ENCODE assay signal across 8 mouse cellular contexts in the genomic region with DNA sequence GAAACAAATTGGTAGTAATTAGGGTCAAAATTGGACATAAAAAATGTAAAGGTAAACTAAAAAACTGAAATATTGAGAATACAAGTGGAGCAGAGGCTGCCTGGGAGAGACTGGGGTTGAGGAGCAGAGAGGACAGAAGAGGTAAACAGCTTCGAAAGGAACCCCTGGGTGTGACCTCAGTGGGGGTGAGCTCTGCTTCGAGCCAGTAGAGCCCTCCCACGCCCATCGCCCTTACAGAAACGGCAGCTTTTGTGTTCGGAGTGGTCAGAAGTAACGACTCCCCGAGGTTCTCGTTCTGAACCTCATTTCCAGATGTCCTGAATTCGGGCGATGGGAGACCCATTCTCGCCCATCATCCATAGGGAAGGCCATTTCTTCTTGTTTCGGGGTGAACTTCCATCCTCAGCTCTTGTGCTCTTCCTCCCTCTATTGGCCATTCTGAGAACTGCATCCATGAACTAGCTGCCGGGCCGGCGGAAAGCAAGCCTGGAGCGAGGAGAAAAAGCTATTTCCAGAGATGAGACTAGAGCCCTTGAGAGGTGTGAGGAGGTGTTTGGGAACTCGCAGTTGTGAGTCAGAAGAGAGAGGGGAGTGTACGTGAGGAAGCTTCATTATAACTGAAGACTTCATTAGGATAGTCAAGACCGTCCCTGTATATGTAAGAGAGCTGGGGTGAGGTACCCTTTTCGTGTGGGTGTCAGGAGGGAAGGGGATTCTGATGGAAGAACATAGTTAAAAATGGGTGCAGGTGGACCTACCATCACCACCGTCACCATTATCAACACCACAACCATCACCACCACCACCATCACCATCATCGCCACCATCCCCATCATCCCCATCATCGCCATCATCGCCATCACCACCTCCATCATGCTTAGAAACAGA. TPM values are rescaled to one million over a fixed set of nuclear protein-coding genes. Genes with fewer than 3 reads are reported as not detected.
DNase-seq lines count a peak whose midpoint lies in the region; ATAC-seq and TF ChIP-seq lines count a peak whose summit lies in the region.

No protein-coding gene starts in this region.

- H3K9me3 ChIP-seq in MEL (replicated peaks; ENCODE audit: insufficient read depth, low read length), result no peaks in the 10 kb centered on the region
- H3K9me3 ChIP-seq in forebrain, embryonic 14.5 days (replicated peaks; ENCODE audit: control insufficient read depth, low read length), result no peaks in the 10 kb centered on the region
- H3K9me3 ChIP-seq in liver, embryonic 16.5 days (replicated peaks; ENCODE audit: control insufficient read depth, low read length), result no peaks in the 10 kb centered on the region
- no peaks in the 10 kb centered on the region for H3K9me3 ChIP-seq in neural tube, embryonic 13.5 days

- peaks cover 0 to 9% of the 10 kb centered on the region in 2 experiments; a peak in 2 of 4 replicates for H3K36me3 ChIP-seq in MEL (ENCODE audit: control insufficient read depth in 1 of 2, insufficient read depth in 2 of 2, low read length in 2 of 2)
- no peaks in the 10 kb centered on the region for H3K36me3 ChIP-seq in forebrain, embryonic 14.5 days (ENCODE audit: control insufficient read depth, insufficient read depth, low read length)
- no peaks in the 10 kb centered on the region for H3K36me3 ChIP-seq in liver, embryonic 16.5 days (ENCODE audit: control insufficient read depth, insufficient read depth)
- H3K36me3 ChIP-seq in neural tube, embryonic 13.5 days, result no peaks in the 10 kb centered on the region

- DNase-seq in MEL (ENCODE audit: low read depth, low spot score), result peak; percentile 88
- DNase-seq in cerebellum, adult 11-12 months, result peak; percentile 28
- peak; percentile 88 for DNase-seq in forebrain, embryonic 14.5 days (ENCODE audit: low spot score)
- peak; percentile 61 to 65 for DNase-seq in heart, postnatal 36 days
- peak; percentile 91 for DNase-seq in layer of hippocampus, adult 11-12 months (ENCODE audit: low spot score)
- peak; percentile 59 for DNase-seq in testis, postnatal 14 days (ENCODE audit: low spot score)

- TF ChIP-seq POLR2A in MEL (IDR thresholded peaks at IDR 0.05; ENCODE audit: control insufficient read depth in 1 of 2, insufficient read depth in 1 of 2, low read depth in 1 of 2, low read length in 2 of 2, poor library complexity in 1 of 2), result no peak; a peak in 1 of 4 replicates

- no peak for TF ChIP-seq EP300 in MEL (IDR thresholded peaks at IDR 0.05; ENCODE audit: low read depth in 1 of 2, low read length in 2 of 2)

- H3K9ac ChIP-seq in MEL (ENCODE audit: control insufficient read depth, low read depth, low read length, poor library complexity, severe bottlenecking), result peak overlapping the region; percentile 64
- peak overlapping the region; percentile 48; the same call in 1 of the 2 replicates for H3K9ac ChIP-seq in forebrain, embryonic 14.5 days (ENCODE audit: low read length)
- H3K9ac ChIP-seq in liver, embryonic 16.5 days (ENCODE audit: low read depth, low read length), result 0 out of 2 replicates have a peak overlapping the region, but pooled peaks have one; percentile 28
- peak overlapping the region; percentile 67 for H3K9ac ChIP-seq in neural tube, embryonic 13.5 days

- peak overlapping the region; percentile 77 to 81 for H3K4me3 ChIP-seq in MEL (ENCODE audit: control insufficient read depth in 1 of 2, insufficient read depth in 1 of 2, low read depth in 2 of 2, low read length in 2 of 2)
- peak overlapping the region; percentile 30 for H3K4me3 ChIP-seq in forebrain, embryonic 14.5 days (ENCODE audit: low read depth, low read length)
- peak overlapping the region; percentile 43 for H3K4me3 ChIP-seq in liver, embryonic 16.5 days (ENCODE audit: low read depth, low read length)
- H3K4me3 ChIP-seq in neural tube, embryonic 13.5 days, result peak overlapping the region; percentile 41

- peak overlapping the region; percentile 59 for H3K4me2 ChIP-seq in forebrain, embryonic 14.5 days (ENCODE audit: low read length)
- peak overlapping the region; percentile 61 for H3K4me2 ChIP-seq in liver, embryonic 16.5 days (ENCODE audit: low read depth, low read length)
- peak overlapping the region; percentile 68 for H3K4me2 ChIP-seq in neural tube, embryonic 13.5 days

- peak; percentile 47 for TF ChIP-seq RAD21 in MEL (IDR thresholded peaks at IDR 0.05; ENCODE audit: low read depth, low read length)

- peaks cover 0 to 26% of the 10 kb centered on the region in 2 experiments; a peak in 2 of 4 replicates for H3K4me1 ChIP-seq in MEL (ENCODE audit: control insufficient read depth in 1 of 2, insufficient read depth in 2 of 2, low read length in 2 of 2)
- no peaks in the 10 kb centered on the region for H3K4me1 ChIP-seq in forebrain, embryonic 14.5 days (ENCODE audit: control insufficient read depth, insufficient read depth, low read length)
- no peaks in the 10 kb centered on the region for H3K4me1 ChIP-seq in liver, embryonic 16.5 days (ENCODE audit: control insufficient read depth, low read depth, low read length)
- no peaks in the 10 kb centered on the region for H3K4me1 ChIP-seq in neural tube, embryonic 13.5 days (replicated peaks)

- WGBS in forebrain, embryonic 14.5 days, result 24% methylated on average over 25 of the region's 25 CpGs
- WGBS in liver, embryonic 16.5 days (ENCODE audit: insufficient replicate concordance), result 24% methylated on average over 25 of the region's 25 CpGs
- WGBS in neural tube, embryonic 13.5 days, result 25% methylated on average over 25 of the region's 25 CpGs

- peak; percentile 49 to 73 (median 64) for TF ChIP-seq CTCF in MEL (IDR thresholded peaks at IDR 0.05 in 2 of 3, conservative IDR thresholded peaks at IDR 0.05 in 1 of 3; ENCODE audit: control insufficient read depth in 1 of 3, insufficient read depth in 1 of 3, low read depth in 2 of 3, low read length in 3 of 3, poor library complexity in 1 of 3, severe bottlenecking in 1 of 3)

- H3K27me3 ChIP-seq in MEL (ENCODE audit: control insufficient read depth in 1 of 2, insufficient read depth in 2 of 2, low read length in 2 of 2), result no peaks in the 10 kb centered on the region
- H3K27me3 ChIP-seq in forebrain, embryonic 14.5 days (replicated peaks; ENCODE audit: control insufficient read depth, insufficient read depth, low read length), result no peaks in the 10 kb centered on the region
- H3K27me3 ChIP-seq in liver, embryonic 16.5 days (ENCODE audit: control insufficient read depth, insufficient read depth, low read depth, low read length), result no peaks in the 10 kb centered on the region
- H3K27me3 ChIP-seq in neural tube, embryonic 13.5 days, result no peaks in the 10 kb centered on the region

- intact Hi-C loops in heart, postnatal 36 days (cut with DNase I), result loop anchor here (2.0 to 5.0 kb wide), 2 partner anchors 87 to 386 kb away; no protein-coding TSS in a partner anchor

- peak overlapping the region; percentile 53 for H3K27ac ChIP-seq in MEL (ENCODE audit: control insufficient read depth, low read depth, low read length)
- no peak overlapping the region for H3K27ac ChIP-seq in forebrain, embryonic 14.5 days (ENCODE audit: low read depth, low read length)
- no peak overlapping the region for H3K27ac ChIP-seq in liver, embryonic 16.5 days (ENCODE audit: low read length)
- no peak overlapping the region for H3K27ac ChIP-seq in neural tube, embryonic 13.5 days (replicated peaks)

- H3K79me2 ChIP-seq in MEL (ENCODE audit: control insufficient read depth, insufficient read depth, low read length, poor library complexity), result peaks cover 6% of the 10 kb centered on the region; the same call in 1 of the 2 replicates

- ATAC-seq in forebrain, embryonic 14.5 days, result peak; percentile 87
- ATAC-seq in liver, embryonic 16.5 days (ENCODE audit: low read depth), result no peak; the same call in 1 of the 2 replicates
- peak; percentile 74 for ATAC-seq in neural tube, embryonic 13.5 days (ENCODE audit: low read depth)

TF ChIP-seq in MEL, 35 proteins besides CTCF, POLR2A, EP300 and RAD21:
- TF ChIP-seq RCOR1 (IDR thresholded peaks at IDR 0.05; ENCODE audit: low read depth, low read length) (no peak), MXI1 (IDR thresholded peaks at IDR 0.05; ENCODE audit: low read depth, low read length) (no peak), BHLHE40 (IDR thresholded peaks at IDR 0.05; ENCODE audit: borderline replicate concordance, low read depth, low read length) (no peak), SMC3 (IDR thresholded peaks at IDR 0.05; ENCODE audit: low read depth, low read length) (peak; percentile 39), TAL1 (IDR thresholded peaks at IDR 0.05; ENCODE audit: low read length) (no peak), ZC3H11A (IDR thresholded peaks at IDR 0.05; ENCODE audit: low read depth, low read length) (0 out of 2 replicates have a peak, but pooled peaks have one; percentile 19)

RNA-seq across cellular contexts. Expression of a gene that starts 28.0 kb away (rescaled TPM):
- total RNA-seq in MEL (2012; rRNA removed), result 4.9 and 5.9 TPM in 2 replicates
- polyA plus RNA-seq in MEL (2012; ENCODE audit: insufficient read depth in 1 of 2, insufficient read length in 2 of 2, low read depth in 1 of 2, low replicate concordance in 2 of 2, missing spikeins in 1 of 2), result 1 to 10 TPM in 1 of 2 experiments, not detected in 1; 9.3 TPM
- polyA plus RNA-seq in forebrain, embryonic 14.5 days (2014; fragmentation: Nextera tagmentation; extraction: Ambion mirVana), result not detected in 2 replicates
- not detected for total RNA-seq in heart, postnatal 36 days (2021)
- polyA plus RNA-seq in liver, embryonic 16.5 days (2015; fragmentation: Nextera tagmentation; extraction: Ambion mirVana), result 1.5 and 1.8 TPM in 2 replicates
- polyA plus RNA-seq in neural tube, embryonic 13.5 days (2015; fragmentation: Nextera tagmentation; extraction: Ambion mirVana), result not detected in 2 replicates

RNA-seq across cellular contexts. Expression of a gene that starts 51.5 kb away (rescaled TPM):
- not detected in 2 replicates for total RNA-seq in MEL (2012; rRNA removed)
- polyA plus RNA-seq in MEL (2012; ENCODE audit: insufficient read depth in 1 of 2, insufficient read length in 2 of 2, low read depth in 1 of 2, low replicate concordance in 2 of 2, missing spikeins in 1 of 2), result under 1 TPM in 1 of 2 experiments, not detected in 1; 0.39 TPM
- polyA plus RNA-seq in forebrain, embryonic 14.5 days (2014; fragmentation: Nextera tagmentation; extraction: Ambion mirVana), result 0.74 and 1.1 TPM in 2 replicates
- not detected for total RNA-seq in heart, postnatal 36 days (2021)
- 5.8 and 6.7 TPM in 2 replicates for polyA plus RNA-seq in liver, embryonic 16.5 days (2015; fragmentation: Nextera tagmentation; extraction: Ambion mirVana)
- polyA plus RNA-seq in neural tube, embryonic 13.5 days (2015; fragmentation: Nextera tagmentation; extraction: Ambion mirVana), result 1.7 and 1.9 TPM in 2 replicates

Comparison
In these comparisons a context has a peak if more than half of its experiments do, and no peak if none do; other contexts are left out.
1. DNase-seq: peak in every context shown above with its lines; median percentile 91 in layer of hippocampus, adult 11-12 months; 88 in MEL; 88 in forebrain, embryonic 14.5 days; 63 in heart, postnatal 36 days; 59 in testis, postnatal 14 days; 28 in cerebellum, adult 11-12 months.